Mouse (Mus musculus): ENCODE measurements at regions not wholly inside any gene's neighbourhood (a gene's known extent, or its start where the extent isn't known, plus 50 kb on each side); places are given as distances from the start of the nearest gene placed in this dataset.
A peak's percentile ranks its signal among the peaks of the same experiment; 100 is the strongest.

- DNase-seq (ENCODE audit: low spot score): no peak
Measured at GRCm38 (mm10) chr8:26680891-26681381, 296.2 kb upstream of the Zfp703 start.

GRCm38 (mm10) chr8:26687146-26687545 is 290.0 kb upstream of the Zfp703 start:
- peak; percentile 52 for DNase-seq (ENCODE audit: low spot score)

- no peak for DNase-seq (ENCODE audit: low spot score)
Measured at GRCm38 (mm10) chr8:26688035-26688434, 289.1 kb upstream of the Zfp703 start.

GRCm38 (mm10) chr8:26688745-26689478 is 288.2 kb upstream of the Zfp703 start:
- DNase-seq (ENCODE audit: low spot score): no peak

- no peak for DNase-seq (ENCODE audit: low spot score)
Measured at GRCm38 (mm10) chr8:26689479-26690177, 287.5 kb upstream of the Zfp703 start.

GRCm38 (mm10) chr8:26690178-26690735 is 286.9 kb upstream of the Zfp703 start:
- peak; percentile 44 for DNase-seq (ENCODE audit: low spot score)

- DNase-seq (ENCODE audit: low spot score): no peak
Measured at GRCm38 (mm10) chr8:26697579-26698084, 279.5 kb upstream of the Zfp703 start.

GRCm38 (mm10) chr8:26698580-26698979 is 278.5 kb upstream of the Zfp703 start:
- peak; percentile 18 for DNase-seq (ENCODE audit: low spot score)

- no peak for DNase-seq (ENCODE audit: low spot score)
Measured at GRCm38 (mm10) chr8:26706048-26706767, 270.9 kb upstream of the Zfp703 start.

- DNase-seq (ENCODE audit: low spot score): no peak
Measured at GRCm38 (mm10) chr8:26706768-26707156, 270.4 kb upstream of the Zfp703 start.

- peak; percentile 83 for DNase-seq (ENCODE audit: low spot score)
Measured at GRCm38 (mm10) chr8:26713836-26714235, 263.3 kb upstream of the Zfp703 start.

- no peak for DNase-seq (ENCODE audit: low spot score)
Measured at GRCm38 (mm10) chr8:26714714-26715113, 262.4 kb upstream of the Zfp703 start.

GRCm38 (mm10) chr8:26718409-26719355 is 258.4 kb upstream of the Zfp703 start:
- DNase-seq (ENCODE audit: low spot score): no peak

- DNase-seq (ENCODE audit: low spot score): no peak
Measured at GRCm38 (mm10) chr8:26722766-26723165, 254.4 kb upstream of the Zfp703 start.

- DNase-seq (ENCODE audit: low spot score): no peak
Measured at GRCm38 (mm10) chr8:26724628-26725027, 252.5 kb upstream of the Zfp703 start.

GRCm38 (mm10) chr8:26725521-26725920 is 251.6 kb upstream of the Zfp703 start:
- no peak for DNase-seq (ENCODE audit: low spot score)

GRCm38 (mm10) chr8:26729351-26729750 is 247.8 kb upstream of the Zfp703 start:
- DNase-seq (ENCODE audit: low spot score): no peak

GRCm38 (mm10) chr8:26731111-26731510 is 246.0 kb upstream of the Zfp703 start:
- DNase-seq (ENCODE audit: low spot score): no peak

GRCm38 (mm10) chr8:26744424-26744823 is 232.7 kb upstream of the Zfp703 start:
- no peak for DNase-seq (ENCODE audit: low spot score)

GRCm38 (mm10) chr8:26746811-26747210 is 230.3 kb upstream of the Zfp703 start:
- no peak for DNase-seq (ENCODE audit: low spot score)

Data from gastrocnemius, adult 18-20 months (tissue).